Mouse (Mus musculus): Measurements from ENCODE around the gene Gid4. TPM values are rescaled to one million over a fixed set of nuclear protein-coding genes. Genes with fewer than 3 reads are reported as not detected.

Gid4 gene
- total and polyA plus RNA-seq, 3 experiments, result 10.2 to 34.1 (median 25.6) TPM

- H3K27me3 ChIP-seq (ENCODE audit: insufficient read depth, low read length), result peaks cover 28% of the 10 kb centered on the region
- no peaks in the 10 kb centered on the region for H3K4me1 ChIP-seq (ENCODE audit: insufficient read depth, low read depth, low read length)
- no peaks in the 10 kb centered on the region for H3K9me3 ChIP-seq (replicated peaks)
- no peak overlapping the region for H3K4me3 ChIP-seq (ENCODE audit: low read depth, low read length)
- DNase-seq (ENCODE audit: low spot score) (no peak), ATAC-seq (ENCODE audit: extremely low read depth, insufficient number of reproducible peaks, low FRiP score, poor library complexity, severe bottlenecking) (no peak)
- H3K36me3 ChIP-seq (replicated peaks), result no peaks in the 10 kb centered on the region
- TF ChIP-seq POLR2AphosphoS5 (IDR thresholded peaks at IDR 0.05; ENCODE audit: insufficient replicate concordance, low read depth, low read length), result no peak
- no peak for TF ChIP-seq CTCF (IDR thresholded peaks at IDR 0.05; ENCODE audit: low read depth, low read length)
- no peak for TF ChIP-seq GATA2 (IDR thresholded peaks at IDR 0.05; ENCODE audit: borderline replicate concordance, low read depth, low read length)
- no peak for TF ChIP-seq TAL1 (conservative IDR thresholded peaks at IDR 0.05; ENCODE audit: low read depth, low read length)
- no peak for TF ChIP-seq GATA1 (IDR thresholded peaks at IDR 0.05; ENCODE audit: borderline replicate concordance, low read length)
These were observed 33.4 kb upstream of the Gid4 start for GRCm38 (mm10) chr11:60383518-60383917.

GRCm38 (mm10) chr11:60384762-60385421, 32.1 kb upstream of the Gid4 start:
- ATAC-seq (ENCODE audit: extremely low read depth, insufficient number of reproducible peaks, low FRiP score, poor library complexity, severe bottlenecking) (no peak), DNase-seq (ENCODE audit: low spot score) (no peak)
- no peak overlapping the region for H3K4me3 ChIP-seq (ENCODE audit: low read depth, low read length)
- no peaks in the 10 kb centered on the region for H3K36me3 ChIP-seq (replicated peaks)
- peaks cover 36% of the 10 kb centered on the region for H3K27me3 ChIP-seq (ENCODE audit: insufficient read depth, low read length)
- TF ChIP-seq CTCF (IDR thresholded peaks at IDR 0.05; ENCODE audit: low read depth, low read length) (no peak), POLR2AphosphoS5 (IDR thresholded peaks at IDR 0.05; ENCODE audit: insufficient replicate concordance, low read depth, low read length) (no peak), GATA2 (IDR thresholded peaks at IDR 0.05; ENCODE audit: borderline replicate concordance, low read depth, low read length) (no peak), GATA1 (IDR thresholded peaks at IDR 0.05; ENCODE audit: borderline replicate concordance, low read length) (no peak), TAL1 (conservative IDR thresholded peaks at IDR 0.05; ENCODE audit: low read depth, low read length) (no peak)
- no peaks in the 10 kb centered on the region for H3K9me3 ChIP-seq (replicated peaks)
- H3K4me1 ChIP-seq (ENCODE audit: insufficient read depth, low read depth, low read length), result no peaks in the 10 kb centered on the region

- Histone ChIP-seq H3K27me3 (ENCODE audit: insufficient read depth, low read length) (peaks cover 30% of the 10 kb centered on the region), H3K4me1 (ENCODE audit: insufficient read depth, low read depth, low read length) (no peaks in the 10 kb centered on the region), H3K9me3 (replicated peaks) (no peaks in the 10 kb centered on the region), H3K36me3 (replicated peaks) (no peaks in the 10 kb centered on the region), H3K4me3 (ENCODE audit: low read depth, low read length) (no peak overlapping the region)
- DNase-seq (ENCODE audit: low spot score) (no peak), ATAC-seq (ENCODE audit: extremely low read depth, insufficient number of reproducible peaks, low FRiP score, poor library complexity, severe bottlenecking) (no peak)
- TF ChIP-seq GATA1 (IDR thresholded peaks at IDR 0.05; ENCODE audit: borderline replicate concordance, low read length), result no peak
- TF ChIP-seq TAL1 (conservative IDR thresholded peaks at IDR 0.05; ENCODE audit: low read depth, low read length), result no peak
- TF ChIP-seq GATA2 (IDR thresholded peaks at IDR 0.05; ENCODE audit: borderline replicate concordance, low read depth, low read length), result no peak
- TF ChIP-seq POLR2AphosphoS5 (IDR thresholded peaks at IDR 0.05; ENCODE audit: insufficient replicate concordance, low read depth, low read length), result no peak
- TF ChIP-seq CTCF (IDR thresholded peaks at IDR 0.05; ENCODE audit: low read depth, low read length), result no peak
These were observed 31.0 kb upstream of the Gid4 start for GRCm38 (mm10) chr11:60385946-60386345.

GRCm38 (mm10) chr11:60387944-60388343, 29.0 kb upstream of the Gid4 start:
- Histone ChIP-seq H3K4me1 (ENCODE audit: insufficient read depth, low read depth, low read length) (no peaks in the 10 kb centered on the region), H3K9me3 (replicated peaks) (no peaks in the 10 kb centered on the region), H3K36me3 (replicated peaks) (no peaks in the 10 kb centered on the region), H3K27me3 (ENCODE audit: insufficient read depth, low read length) (peaks cover 17% of the 10 kb centered on the region), H3K4me3 (ENCODE audit: low read depth, low read length) (no peak overlapping the region)
- DNase-seq (ENCODE audit: low spot score) (no peak), ATAC-seq (ENCODE audit: extremely low read depth, insufficient number of reproducible peaks, low FRiP score, poor library complexity, severe bottlenecking) (no peak)
- TF ChIP-seq TAL1 (conservative IDR thresholded peaks at IDR 0.05; ENCODE audit: low read depth, low read length) (no peak), POLR2AphosphoS5 (IDR thresholded peaks at IDR 0.05; ENCODE audit: insufficient replicate concordance, low read depth, low read length) (no peak), GATA1 (IDR thresholded peaks at IDR 0.05; ENCODE audit: borderline replicate concordance, low read length) (no peak), GATA2 (IDR thresholded peaks at IDR 0.05; ENCODE audit: borderline replicate concordance, low read depth, low read length) (no peak), CTCF (IDR thresholded peaks at IDR 0.05; ENCODE audit: low read depth, low read length) (no peak)

- Histone ChIP-seq H3K36me3 (replicated peaks) (no peaks in the 10 kb centered on the region), H3K4me1 (ENCODE audit: insufficient read depth, low read depth, low read length) (no peaks in the 10 kb centered on the region), H3K9me3 (replicated peaks) (no peaks in the 10 kb centered on the region), H3K27me3 (ENCODE audit: insufficient read depth, low read length) (peaks cover 17% of the 10 kb centered on the region), H3K4me3 (ENCODE audit: low read depth, low read length) (no peak overlapping the region)
- DNase-seq (ENCODE audit: low spot score) (no peak), ATAC-seq (ENCODE audit: extremely low read depth, insufficient number of reproducible peaks, low FRiP score, poor library complexity, severe bottlenecking) (no peak)
- TF ChIP-seq GATA2 (IDR thresholded peaks at IDR 0.05; ENCODE audit: borderline replicate concordance, low read depth, low read length) (no peak), POLR2AphosphoS5 (IDR thresholded peaks at IDR 0.05; ENCODE audit: insufficient replicate concordance, low read depth, low read length) (no peak), CTCF (IDR thresholded peaks at IDR 0.05; ENCODE audit: low read depth, low read length) (no peak), GATA1 (IDR thresholded peaks at IDR 0.05; ENCODE audit: borderline replicate concordance, low read length) (no peak), TAL1 (conservative IDR thresholded peaks at IDR 0.05; ENCODE audit: low read depth, low read length) (no peak)
These were observed 25.6 kb upstream of the Gid4 start for GRCm38 (mm10) chr11:60391346-60391745.

- DNase-seq (ENCODE audit: low spot score), result no peak
- Histone ChIP-seq H3K4me3 (ENCODE audit: low read depth, low read length) (no peak overlapping the region), H3K36me3 (replicated peaks) (peaks cover 18% of the 10 kb centered on the region), H3K9me3 (replicated peaks) (no peaks in the 10 kb centered on the region), H3K27me3 (ENCODE audit: insufficient read depth, low read length) (0 out of 2 replicates have a peak, but pooled peaks cover 5% of the 10 kb centered on the region), H3K4me1 (ENCODE audit: insufficient read depth, low read depth, low read length) (no peaks in the 10 kb centered on the region)
- no peak for ATAC-seq (ENCODE audit: extremely low read depth, insufficient number of reproducible peaks, low FRiP score, poor library complexity, severe bottlenecking)
- no peak for TF ChIP-seq GATA1 (IDR thresholded peaks at IDR 0.05; ENCODE audit: borderline replicate concordance, low read length)
- no peak for TF ChIP-seq CTCF (IDR thresholded peaks at IDR 0.05; ENCODE audit: low read depth, low read length)
- TF ChIP-seq POLR2AphosphoS5 (IDR thresholded peaks at IDR 0.05; ENCODE audit: insufficient replicate concordance, low read depth, low read length), result no peak
- TF ChIP-seq GATA2 (IDR thresholded peaks at IDR 0.05; ENCODE audit: borderline replicate concordance, low read depth, low read length), result no peak
- TF ChIP-seq TAL1 (conservative IDR thresholded peaks at IDR 0.05; ENCODE audit: low read depth, low read length), result no peak
These were observed 20.4 kb upstream of the Gid4 start for GRCm38 (mm10) chr11:60396546-60396945.

Data from G1E (cell line).